9 mouse cellular contexts compared by ENCODE assay signal in genomic region chr12:69497121-69497520, GRCm38 (mm10).
A peak's percentile ranks its signal among the peaks of the same experiment; 100 is the strongest.
DNase-seq lines count a peak whose midpoint lies in the region; ATAC-seq lines count a peak whose summit lies in the region.
"Had no signal": no experiment of that assay in that cellular context is flagged by ENCODE, and none has a peak within 500 bp of the region (broad histone marks: within the 10 kb centered on the region; RNA-seq: fewer than 3 reads in every experiment).

No protein-coding gene starts in this region.

- no peak overlapping the region for H3K9ac ChIP-seq in forebrain, embryonic 14.5 days (ENCODE audit: low read length)
- no peak overlapping the region for H3K9ac ChIP-seq in forebrain, embryonic 11.5 days (ENCODE audit: low read length)
- H3K9ac ChIP-seq in intestine, embryonic 15.5 days = no peak overlapping the region

- no peak overlapping the region for H3K4me2 ChIP-seq in forebrain, embryonic 14.5 days (ENCODE audit: low read length)
- no peak overlapping the region for H3K4me2 ChIP-seq in forebrain, embryonic 11.5 days (ENCODE audit: low read depth, low read length, severe bottlenecking)
- H3K4me2 ChIP-seq in intestine, embryonic 15.5 days (replicated peaks) = no peak overlapping the region

- peak; percentile 81 for DNase-seq in forebrain, embryonic 14.5 days (ENCODE audit: low spot score)
- no peak for DNase-seq in forebrain, embryonic 11.5 days (ENCODE audit: low spot score)
- DNase-seq in adrenal gland, postnatal 36 days = peak; percentile 21 to 63
- peak; percentile 9 to 29 for DNase-seq in frontal cortex, postnatal 25 days (ENCODE audit: low spot score in 2 of 2)
- DNase-seq in lung, postnatal 25 days (ENCODE audit: low spot score) = peak; percentile 65
- DNase-seq in telencephalon, adult 2 months (ENCODE audit: low read depth, low spot score) = peak; percentile 15
- DNase-seq in thymus, postnatal 10 days (ENCODE audit: low spot score in 2 of 2) = no peak

- no peak overlapping the region for H3K4me3 ChIP-seq in forebrain, embryonic 14.5 days (ENCODE audit: low read depth, low read length)
- H3K4me3 ChIP-seq in forebrain, embryonic 11.5 days (ENCODE audit: low read depth, low read length) = no peak overlapping the region
- H3K4me3 ChIP-seq in intestine, embryonic 15.5 days (replicated peaks) = no peak overlapping the region

- no peaks in the 10 kb centered on the region for H3K9me3 ChIP-seq in forebrain, embryonic 14.5 days (replicated peaks; ENCODE audit: control insufficient read depth, low read length)
- H3K9me3 ChIP-seq in forebrain, embryonic 11.5 days (ENCODE audit: control insufficient read depth, low read length) = no peaks in the 10 kb centered on the region
- H3K9me3 ChIP-seq in intestine, embryonic 15.5 days = no peaks in the 10 kb centered on the region

- H3K36me3 ChIP-seq in forebrain, embryonic 14.5 days (ENCODE audit: control insufficient read depth, insufficient read depth, low read length) = no peaks in the 10 kb centered on the region
- no peaks in the 10 kb centered on the region for H3K36me3 ChIP-seq in forebrain, embryonic 11.5 days (ENCODE audit: control insufficient read depth, insufficient read depth, low read length)
- H3K36me3 ChIP-seq in intestine, embryonic 15.5 days = no peaks in the 10 kb centered on the region

- ATAC-seq in forebrain, embryonic 14.5 days = peak; percentile 62; the same call in 1 of the 2 replicates
- ATAC-seq in forebrain, embryonic 11.5 days (replicated peaks; ENCODE audit: low FRiP score) = no peak
- ATAC-seq in intestine, embryonic 15.5 days = peak; percentile 37

- WGBS in forebrain, embryonic 14.5 days = 53% methylated on average over 7 of the region's 7 CpGs
- WGBS in forebrain, embryonic 11.5 days = 87% methylated on average over 7 of the region's 7 CpGs
- 53% methylated on average over 7 of the region's 7 CpGs for WGBS in intestine, embryonic 15.5 days

- H3K4me1 ChIP-seq in forebrain, embryonic 14.5 days (ENCODE audit: control insufficient read depth, insufficient read depth, low read length) = peaks cover 9% of the 10 kb centered on the region
- H3K4me1 ChIP-seq in forebrain, embryonic 11.5 days (replicated peaks; ENCODE audit: control insufficient read depth, insufficient read depth, low read length) = no peaks in the 10 kb centered on the region
- peaks cover 21% of the 10 kb centered on the region for H3K4me1 ChIP-seq in intestine, embryonic 15.5 days (replicated peaks)

- H3K27me3 ChIP-seq in forebrain, embryonic 14.5 days (replicated peaks; ENCODE audit: control insufficient read depth, insufficient read depth, low read length) = no peaks in the 10 kb centered on the region
- no peaks in the 10 kb centered on the region for H3K27me3 ChIP-seq in forebrain, embryonic 11.5 days (ENCODE audit: control insufficient read depth, insufficient read depth, low read length)
- no peaks in the 10 kb centered on the region for H3K27me3 ChIP-seq in intestine, embryonic 15.5 days (replicated peaks)
- H3K27me3 ChIP-seq: CH12.LX had no signal

- H3K27ac ChIP-seq in forebrain, embryonic 14.5 days (ENCODE audit: low read depth, low read length) = peak overlapping the region; percentile 21; the same call in 1 of the 2 replicates
- H3K27ac ChIP-seq in forebrain, embryonic 11.5 days (ENCODE audit: low read depth, low read length) = no peak overlapping the region
- peak overlapping the region; percentile 15; the same call in 1 of the 2 replicates for H3K27ac ChIP-seq in intestine, embryonic 15.5 days

Comparison
In these comparisons a context has a peak if more than half of its experiments do, and no peak if none do; other contexts are left out.
1. DNase-seq: peak in forebrain, embryonic 14.5 days (single experiment), adrenal gland, postnatal 36 days (2 of 2), frontal cortex, postnatal 25 days (2 of 2), lung, postnatal 25 days (single experiment) and telencephalon, adult 2 months (single experiment); none in forebrain, embryonic 11.5 days (single experiment) and thymus, postnatal 10 days (0 of 2).